Mouse (Mus musculus): Measurements from ENCODE around the gene Edn3. TPM values are rescaled to one million over a fixed set of nuclear protein-coding genes. Genes with fewer than 3 reads are reported as not detected.

Gene Edn3
- total and polyA plus RNA-seq, 2 experiments from 2014 or later = 6.0 to 6.1 TPM

GRCm38 (mm10) chr2:174827829-174828228 lies 67.4 kb downstream of the Edn3 start:
- TF ChIP-seq CTCF (IDR thresholded peaks at IDR 0.05) = no peak
- no peak for DNase-seq (ENCODE audit: low spot score)
- no peak for ATAC-seq (ENCODE audit: low FRiP score)
- 91% methylated on average over 4 of the region's 4 CpGs for WGBS
- no peaks in the 10 kb centered on the region for H3K4me1 ChIP-seq (ENCODE audit: insufficient read depth, low read length)
- H3K27ac ChIP-seq (ENCODE audit: low read depth, low read length) = no peak overlapping the region
- H3K27me3 ChIP-seq (ENCODE audit: insufficient read depth, low read length) = no peaks in the 10 kb centered on the region
- H3K4me2 ChIP-seq (ENCODE audit: low read depth, low read length, poor library complexity, severe bottlenecking) = no peak overlapping the region
- no peaks in the 10 kb centered on the region for H3K9me3 ChIP-seq (ENCODE audit: low read length)
- H3K4me3 ChIP-seq (ENCODE audit: low read depth, low read length) = no peak overlapping the region
- no peaks in the 10 kb centered on the region for H3K36me3 ChIP-seq (ENCODE audit: insufficient read depth, low read length)
- no peak overlapping the region for H3K9ac ChIP-seq (replicated peaks; ENCODE audit: low read length, poor library complexity, severe bottlenecking)

- Histone ChIP-seq H3K4me1 (ENCODE audit: insufficient read depth, low read length) (no peaks in the 10 kb centered on the region), H3K9me3 (ENCODE audit: low read length) (no peaks in the 10 kb centered on the region), H3K36me3 (ENCODE audit: insufficient read depth, low read length) (no peaks in the 10 kb centered on the region), H3K27me3 (ENCODE audit: insufficient read depth, low read length) (no peaks in the 10 kb centered on the region), H3K4me3 (ENCODE audit: low read depth, low read length) (no peak overlapping the region), H3K9ac (replicated peaks; ENCODE audit: low read length, poor library complexity, severe bottlenecking) (no peak overlapping the region), H3K4me2 (ENCODE audit: low read depth, low read length, poor library complexity, severe bottlenecking) (no peak overlapping the region), H3K27ac (ENCODE audit: low read depth, low read length) (no peak overlapping the region)
- DNase-seq (ENCODE audit: low spot score) = no peak
- TF ChIP-seq CTCF (IDR thresholded peaks at IDR 0.05) = no peak
- 83% methylated on average over 5 of the region's 5 CpGs for WGBS
- no peak for ATAC-seq (ENCODE audit: low FRiP score)
Measured at GRCm38 (mm10) chr2:174833608-174834007, 73.2 kb downstream of the Edn3 start.

Other genes starting within 250 kb of the Edn3 start
- 0.09 TPM in 1 of 2 replicates, not detected in the other for gene Zfp831, start 117.1 kb upstream of the Edn3 start, total RNA-seq (2014; rRNA removed)
- gene Zfp831, start 117.1 kb upstream of the Edn3 start, polyA plus RNA-seq (2015; fragmentation: Nextera tagmentation; extraction: Ambion mirVana) = not detected in 2 replicates
- not detected in 2 replicates for gene Gm14444, start 249.6 kb downstream of the Edn3 start, total RNA-seq (2014; rRNA removed)
- 0.52 TPM in 1 of 2 replicates, not detected in the other for gene Gm14444, start 249.6 kb downstream of the Edn3 start, polyA plus RNA-seq (2015; fragmentation: Nextera tagmentation; extraction: Ambion mirVana)

Data from midbrain, postnatal 0 days (tissue).